Mouse (Mus musculus): ENCODE results near the gene Mlec. TPM values are rescaled to one million over a fixed set of nuclear protein-coding genes. Genes with fewer than 3 reads are reported as not detected.
"Not testable (repeated sequence)": the region's sequence is repeated elsewhere in the genome, so short reads cannot be mapped to it uniquely, and the experiment has no call there.

Gene Mlec
- polyA plus RNA-seq, 1 experiment, result 209 TPM

- TF ChIP-seq POLR2A (IDR thresholded peaks at IDR 0.05; ENCODE audit: low read depth, low read length), result no peak
- no peak for TF ChIP-seq CTCF (conservative IDR thresholded peaks at IDR 0.05; ENCODE audit: insufficient read depth, insufficient read length, low read depth, low read length)
Observed at GRCm38 (mm10) chr5:115113244-115113643, 44.7 kb downstream of the Mlec start.

GRCm38 (mm10) chr5:115111156-115111555 lies 46.8 kb downstream of the Mlec start:
- H3K36me3 ChIP-seq (ENCODE audit: control insufficient read depth, insufficient read depth, low read length), result no peaks in the 10 kb centered on the region
- no peak overlapping the region for H3K4me3 ChIP-seq (ENCODE audit: insufficient read depth, low read depth, low read length)
- WGBS, result 83% methylated on average over 8 of the region's 8 CpGs
- H3K4me1 ChIP-seq (ENCODE audit: control insufficient read depth, insufficient read depth, low read length), result no peaks in the 10 kb centered on the region
- DNase-seq, result no peak
- H3K27me3 ChIP-seq (replicated peaks; ENCODE audit: control insufficient read depth, insufficient read depth, low read length), result no peaks in the 10 kb centered on the region
- TF ChIP-seq POLR2A (IDR thresholded peaks at IDR 0.05; ENCODE audit: low read depth, low read length), result no peak
- no peak for TF ChIP-seq CTCF (conservative IDR thresholded peaks at IDR 0.05; ENCODE audit: insufficient read depth, insufficient read length, low read depth, low read length)
- H3K27ac ChIP-seq (ENCODE audit: insufficient read depth, low read depth, low read length), result no peak overlapping the region

More at GRCm38 (mm10) chr5:115113244-115113643, 44.7 kb downstream of the Mlec start:
- Histone ChIP-seq H3K36me3 (ENCODE audit: control insufficient read depth, insufficient read depth, low read length) (no peaks in the 10 kb centered on the region), H3K4me1 (ENCODE audit: control insufficient read depth, insufficient read depth, low read length) (no peaks in the 10 kb centered on the region), H3K27me3 (replicated peaks; ENCODE audit: control insufficient read depth, insufficient read depth, low read length) (no peaks in the 10 kb centered on the region), H3K4me3 (ENCODE audit: insufficient read depth, low read depth, low read length) (no peak overlapping the region), H3K27ac (ENCODE audit: insufficient read depth, low read depth, low read length) (no peak overlapping the region)
- no peak for DNase-seq
- 94% methylated on average over 12 of the region's 12 CpGs for WGBS

- not testable (repeated sequence) for DNase-seq
Observed at GRCm38 (mm10) chr5:115103253-115103652, 54.7 kb downstream of the Mlec start.

GRCm38 (mm10) chr5:115102231-115102630 lies 55.7 kb downstream of the Mlec start:
- DNase-seq, result no peak
- no peak overlapping the region for H3K27ac ChIP-seq (ENCODE audit: insufficient read depth, low read depth, low read length)
- WGBS, result 87% methylated on average over 2 of the region's 2 CpGs
- no peaks in the 10 kb centered on the region for H3K27me3 ChIP-seq (replicated peaks; ENCODE audit: control insufficient read depth, insufficient read depth, low read length)
- no peaks in the 10 kb centered on the region for H3K36me3 ChIP-seq (ENCODE audit: control insufficient read depth, insufficient read depth, low read length)
- TF ChIP-seq CTCF (conservative IDR thresholded peaks at IDR 0.05; ENCODE audit: insufficient read depth, insufficient read length, low read depth, low read length), result no peak
- no peak for TF ChIP-seq POLR2A (IDR thresholded peaks at IDR 0.05; ENCODE audit: low read depth, low read length)
- H3K4me3 ChIP-seq (ENCODE audit: insufficient read depth, low read depth, low read length), result no peak overlapping the region
- no peaks in the 10 kb centered on the region for H3K4me1 ChIP-seq (ENCODE audit: control insufficient read depth, insufficient read depth, low read length)

More at GRCm38 (mm10) chr5:115103253-115103652, 54.7 kb downstream of the Mlec start:
- H3K36me3 ChIP-seq (ENCODE audit: control insufficient read depth, insufficient read depth, low read length); H3K4me1 ChIP-seq (ENCODE audit: control insufficient read depth, insufficient read depth, low read length); H3K27ac ChIP-seq (ENCODE audit: insufficient read depth, low read depth, low read length); H3K27me3 ChIP-seq (replicated peaks; ENCODE audit: control insufficient read depth, insufficient read depth, low read length); H3K4me3 ChIP-seq (ENCODE audit: insufficient read depth, low read depth, low read length): not testable (repeated sequence)
- 97% methylated on average over 23 of the region's 23 CpGs for WGBS

- no peaks in the 10 kb centered on the region for H3K36me3 ChIP-seq (ENCODE audit: control insufficient read depth, insufficient read depth, low read length)
Observed at GRCm38 (mm10) chr5:115100473-115100872, 57.5 kb downstream of the Mlec start.

GRCm38 (mm10) chr5:115099991-115100390 lies 58.0 kb downstream of the Mlec start:
- H3K4me1 ChIP-seq (ENCODE audit: control insufficient read depth, insufficient read depth, low read length), result no peaks in the 10 kb centered on the region
- peak; percentile 28 for DNase-seq
- no peak overlapping the region for H3K27ac ChIP-seq (ENCODE audit: insufficient read depth, low read depth, low read length)
- H3K4me3 ChIP-seq (ENCODE audit: insufficient read depth, low read depth, low read length), result no peak overlapping the region
- no peaks in the 10 kb centered on the region for H3K27me3 ChIP-seq (replicated peaks; ENCODE audit: control insufficient read depth, insufficient read depth, low read length)
- no peaks in the 10 kb centered on the region for H3K36me3 ChIP-seq (ENCODE audit: control insufficient read depth, insufficient read depth, low read length)
- 52% methylated on average over 9 of the region's 9 CpGs for WGBS
- no peak for TF ChIP-seq CTCF (conservative IDR thresholded peaks at IDR 0.05; ENCODE audit: insufficient read depth, insufficient read length, low read depth, low read length)

More at GRCm38 (mm10) chr5:115100473-115100872, 57.5 kb downstream of the Mlec start:
- no peaks in the 10 kb centered on the region for H3K27me3 ChIP-seq (replicated peaks; ENCODE audit: control insufficient read depth, insufficient read depth, low read length)
- no peaks in the 10 kb centered on the region for H3K4me1 ChIP-seq (ENCODE audit: control insufficient read depth, insufficient read depth, low read length)
- 68% methylated on average over 6 of the region's 6 CpGs for WGBS
- DNase-seq, result no peak
- H3K27ac ChIP-seq (ENCODE audit: insufficient read depth, low read depth, low read length), result no peak overlapping the region
- TF ChIP-seq CTCF (conservative IDR thresholded peaks at IDR 0.05; ENCODE audit: insufficient read depth, insufficient read length, low read depth, low read length) (no peak), POLR2A (IDR thresholded peaks at IDR 0.05; ENCODE audit: low read depth, low read length) (no peak)
- H3K4me3 ChIP-seq (ENCODE audit: insufficient read depth, low read depth, low read length), result no peak overlapping the region

GRCm38 (mm10) chr5:115099530-115099929 lies 58.4 kb downstream of the Mlec start:
- DNase-seq, result no peak
- H3K27ac ChIP-seq (ENCODE audit: insufficient read depth, low read depth, low read length), result no peak overlapping the region
- H3K27me3 ChIP-seq (replicated peaks; ENCODE audit: control insufficient read depth, insufficient read depth, low read length), result no peaks in the 10 kb centered on the region
- H3K4me1 ChIP-seq (ENCODE audit: control insufficient read depth, insufficient read depth, low read length), result no peaks in the 10 kb centered on the region
- WGBS, result 78% methylated on average over 5 of the region's 5 CpGs
- no peak overlapping the region for H3K4me3 ChIP-seq (ENCODE audit: insufficient read depth, low read depth, low read length)
- TF ChIP-seq POLR2A (IDR thresholded peaks at IDR 0.05; ENCODE audit: low read depth, low read length), result no peak
- no peak for TF ChIP-seq CTCF (conservative IDR thresholded peaks at IDR 0.05; ENCODE audit: insufficient read depth, insufficient read length, low read depth, low read length)
- H3K36me3 ChIP-seq (ENCODE audit: control insufficient read depth, insufficient read depth, low read length), result no peaks in the 10 kb centered on the region

- no peak within 1 kb of the TSS for H3K27ac ChIP-seq (ENCODE audit: insufficient read depth, low read depth, low read length)
- H3K4me3 ChIP-seq (ENCODE audit: insufficient read depth, low read depth, low read length), result no peak within 1 kb of the TSS
- TF ChIP-seq POLR2A (IDR thresholded peaks at IDR 0.05; ENCODE audit: low read depth, low read length) (no peak), CTCF (conservative IDR thresholded peaks at IDR 0.05; ENCODE audit: insufficient read depth, insufficient read length, low read depth, low read length) (no peak)
- DNase-seq, result no peak
- WGBS, result 94% methylated on average over 8 of the region's 8 CpGs
- no peaks in the 10 kb centered on the region for H3K36me3 ChIP-seq (ENCODE audit: control insufficient read depth, insufficient read depth, low read length)
- no peaks in the 10 kb centered on the region for H3K4me1 ChIP-seq (ENCODE audit: control insufficient read depth, insufficient read depth, low read length)
- H3K27me3 ChIP-seq (replicated peaks; ENCODE audit: control insufficient read depth, insufficient read depth, low read length), result no peaks in the 10 kb centered on the region
Observed at GRCm38 (mm10) chr5:115098195-115098594, 59.8 kb downstream of the Mlec start, which contains the start of gene Gm10401. Gm10401 (minus strand) TSS chr5:115098295.

Other genes with a start within 250 kb of the Mlec start
- gene Oasl1, start 234.9 kb downstream of the Mlec start, polyA plus RNA-seq (2012; rRNA removed), result 4.3 and 5.7 TPM in 2 replicates
- 23.5 and 26.1 TPM in 2 replicates for gene 2210016L21Rik, start 216.0 kb downstream of the Mlec start, polyA plus RNA-seq (2012; rRNA removed)
- gene Hnf1a, start 187.1 kb downstream of the Mlec start, polyA plus RNA-seq (2012; rRNA removed), result 24.2 and 29.5 TPM in 2 replicates
- gene Sppl3, start 147.0 kb downstream of the Mlec start, polyA plus RNA-seq (2012; rRNA removed), result 51.5 and 57.0 TPM in 2 replicates
- gene Gm10401, start 59.9 kb downstream of the Mlec start, polyA plus RNA-seq (2012; rRNA removed), result not detected in 2 replicates
- gene Acads, start 38.8 kb downstream of the Mlec start, polyA plus RNA-seq (2012; rRNA removed), result 220 and 241 TPM in 2 replicates
- 138 and 141 TPM in 2 replicates for gene Unc119b, start 23.2 kb downstream of the Mlec start, polyA plus RNA-seq (2012; rRNA removed)
- 1.7 and 2.6 TPM in 2 replicates for gene Cabp1, start 36.2 kb upstream of the Mlec start, polyA plus RNA-seq (2012; rRNA removed)
- gene Pop5, start 77.7 kb upstream of the Mlec start, polyA plus RNA-seq (2012; rRNA removed), result 132 and 160 TPM in 2 replicates
- gene Rnf10, start 114.7 kb upstream of the Mlec start, polyA plus RNA-seq (2012; rRNA removed), result 129 and 144 TPM in 2 replicates
- gene Coq5, start 121.5 kb upstream of the Mlec start, polyA plus RNA-seq (2012; rRNA removed), result 19.5 and 25.1 TPM in 2 replicates
- gene Dynll1, start 142.8 kb upstream of the Mlec start, polyA plus RNA-seq (2012; rRNA removed), result 108 and 129 TPM in 2 replicates
- gene Srsf9, start 169.0 kb upstream of the Mlec start, polyA plus RNA-seq (2012; rRNA removed), result 39.2 and 44.8 TPM in 2 replicates
- gene Gatc, start 183.0 kb upstream of the Mlec start, polyA plus RNA-seq (2012; rRNA removed), result 12.1 and 16.0 TPM in 2 replicates
- 15.9 and 20.1 TPM in 2 replicates for gene Triap1, start 183.0 kb upstream of the Mlec start, polyA plus RNA-seq (2012; rRNA removed)
- 4,626 and 5,972 TPM in 2 replicates for gene Cox6a1, start 190.8 kb upstream of the Mlec start, polyA plus RNA-seq (2012; rRNA removed)

Data from kidney, adult 2 months (tissue).